Mouse (Mus musculus) MEL-GATA-1-ER (cell line): ENCODE results near the gene Hist2h2ac.
"Not testable (repeated sequence)": the region's sequence is repeated elsewhere in the genome, so short reads cannot be mapped to it uniquely, and the experiment has no call there.

Source experiments
- DNase-seq: peaks from one replicate; pipeline ENCODE4 v3.0.0-alpha.2; 2012; ENCODE audit warnings: low read depth; ENCODE audit errors: extremely low read depth

Hist2h2ac gene

DNA sequence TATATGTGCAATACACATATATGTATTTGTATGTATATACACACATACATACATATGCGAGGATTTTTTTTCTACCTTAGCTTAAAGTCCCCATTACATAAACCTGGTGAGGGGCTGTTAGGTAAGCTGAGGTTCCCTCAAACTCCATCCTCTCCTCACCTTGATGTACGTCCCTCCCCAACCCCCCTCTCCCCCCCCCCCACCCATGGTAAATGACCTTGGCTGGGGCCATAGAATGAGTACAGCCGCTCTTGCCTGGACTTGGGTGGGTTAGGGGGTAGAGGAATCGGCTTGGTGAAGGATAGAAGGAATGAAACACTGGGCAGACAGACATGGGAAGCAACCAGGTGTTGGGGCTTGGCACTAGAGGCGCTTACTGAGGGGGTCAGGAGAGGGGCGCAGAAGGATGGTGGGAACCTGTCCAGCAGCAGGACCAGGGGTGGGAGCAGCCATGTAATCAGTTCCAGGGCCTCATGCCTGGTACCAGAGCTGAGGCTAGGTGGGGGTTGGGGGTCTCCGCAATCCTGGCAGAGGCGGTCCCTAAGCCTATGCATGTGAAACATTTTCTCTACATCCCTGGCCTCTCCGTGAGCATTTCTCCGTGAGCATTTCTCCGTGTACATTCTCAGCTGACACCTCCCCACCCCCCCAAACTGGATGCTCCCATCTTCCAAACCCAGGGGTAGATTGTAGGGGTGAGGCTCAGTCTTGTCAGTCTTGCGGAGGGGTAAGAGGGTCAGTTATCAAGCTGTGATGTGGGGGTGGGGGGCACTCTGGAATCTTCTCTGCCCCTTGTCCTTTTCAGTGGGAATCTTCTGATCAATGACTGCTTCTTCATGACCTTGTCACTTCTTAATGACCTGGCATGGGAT, 38.9 kb downstream of the Hist2h2ac start:
- DNase-seq, result no peak

- DNase-seq, result no peak
These were observed 39.8 kb downstream of the Hist2h2ac start, which contains the start of gene Sv2a for GRCm38 (mm10) chr3:96180727-96181477. Gene Sv2a, plus strand, starts transcription at chr3:96181151.

GRCm38 (mm10) chr3:96179531-96179930, 41.1 kb downstream of the Hist2h2ac start:
- no peak for DNase-seq

GRCm38 (mm10) chr3:96178902-96179301, 41.8 kb downstream of the Hist2h2ac start:
- no peak for DNase-seq

DNA sequence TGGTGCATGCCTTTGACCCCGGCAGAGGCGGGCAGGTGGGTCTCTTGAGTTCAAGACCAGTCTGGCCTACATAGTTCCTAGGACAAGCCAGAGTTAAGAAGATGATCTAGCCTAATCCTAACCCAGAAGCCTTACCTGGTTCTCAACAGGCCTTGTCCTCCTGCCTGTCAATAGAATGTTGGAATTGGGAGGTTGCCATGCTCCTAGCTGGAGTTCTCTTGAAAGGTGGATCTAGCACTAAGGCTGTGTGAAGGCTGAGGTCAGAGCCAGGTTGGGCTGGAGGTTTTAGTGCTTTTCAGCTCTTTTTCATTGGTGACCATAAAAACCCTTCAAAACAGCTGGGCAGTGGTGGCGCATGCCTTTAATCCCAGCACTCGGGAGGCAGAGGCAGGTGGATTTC, 42.3 kb downstream of the Hist2h2ac start:
- no peak for DNase-seq

DNA sequence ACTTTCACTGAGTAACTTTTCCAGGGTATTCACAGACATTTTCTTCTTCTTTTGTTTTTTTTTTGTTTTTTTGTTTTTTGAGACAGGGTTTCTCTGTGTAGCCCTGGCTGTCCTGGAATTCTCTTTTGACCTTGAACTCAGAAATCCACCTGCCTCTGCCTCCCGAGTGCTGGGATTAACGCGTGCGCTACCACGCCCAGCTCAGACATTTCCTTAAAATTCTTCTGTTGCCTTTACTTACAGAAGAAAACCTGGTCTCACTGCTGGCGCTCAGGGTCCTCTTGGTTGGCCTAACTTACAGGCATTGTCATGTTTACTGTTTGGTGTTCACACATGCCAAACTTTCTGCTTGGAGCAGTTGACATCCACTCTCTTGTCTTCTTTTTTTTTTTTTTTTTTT, 45.4 kb downstream of the Hist2h2ac start:
- DNase-seq, result no peak

GRCm38 (mm10) chr3:96174042-96174441, 46.6 kb downstream of the Hist2h2ac start:
- DNase-seq, result not testable (repeated sequence)

DNA sequence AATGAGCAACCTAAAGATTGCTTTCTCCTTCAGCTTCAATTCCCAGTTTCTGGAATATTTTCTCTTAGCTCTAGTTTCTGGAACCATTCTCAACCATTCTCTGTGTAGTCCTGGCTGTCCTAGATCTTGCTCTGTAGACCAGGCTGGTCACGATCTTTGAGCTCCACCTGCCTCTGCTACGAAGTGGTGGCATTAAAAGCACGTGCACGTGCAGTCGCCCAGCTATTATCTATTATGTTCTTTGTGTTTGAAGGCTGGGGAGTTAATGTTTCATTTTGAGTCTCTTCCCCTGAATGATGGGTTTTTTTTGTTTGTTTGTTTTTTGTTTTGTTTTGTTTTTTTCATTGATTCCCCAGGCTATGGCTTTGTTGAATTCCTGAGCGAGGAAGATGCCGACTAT, 47.5 kb downstream of the Hist2h2ac start:
- no peak for DNase-seq

GRCm38 (mm10) chr3:96172197-96173178, 48.2 kb downstream of the Hist2h2ac start, which contains the start of gene Sf3b4:
Gene Sf3b4, plus strand, starts transcription at chr3:96172332.
- peak; percentile 94 for DNase-seq

GRCm38 (mm10) chr3:96171583-96172196, 49.0 kb downstream of the Hist2h2ac start:
- DNase-seq, result no peak

DNA sequence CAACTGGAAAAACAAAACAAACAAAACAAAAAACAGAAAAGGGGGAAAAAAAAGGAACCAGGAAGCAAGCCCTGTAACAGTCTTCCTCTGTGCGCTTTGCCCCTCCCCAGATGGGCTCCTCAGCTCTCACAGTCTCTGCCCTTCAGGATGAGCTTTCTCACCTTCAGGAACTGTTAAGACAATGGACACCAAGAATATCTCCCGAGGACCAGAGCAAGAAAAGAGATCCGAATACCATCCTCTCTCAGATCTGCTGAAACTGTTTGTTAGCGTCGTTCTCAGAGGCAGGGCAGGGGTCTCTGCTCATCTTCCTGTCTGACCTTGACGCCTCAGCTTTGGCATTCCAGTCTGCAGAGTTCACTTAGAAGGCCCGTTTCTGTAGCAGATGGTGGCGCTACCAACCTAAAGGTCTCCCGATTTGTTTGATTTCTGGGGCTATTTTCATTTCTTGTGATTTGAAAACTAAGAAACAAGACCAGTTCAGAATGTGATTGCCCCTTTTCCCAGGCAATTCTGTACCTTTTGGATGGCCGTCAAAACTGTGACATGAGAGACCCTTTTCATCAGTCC, 49.6 kb downstream of the Hist2h2ac start:
- no peak for DNase-seq
